Mouse (Mus musculus): ENCODE results near the gene Nradd. TPM values are rescaled to one million over a fixed set of nuclear protein-coding genes. Genes with fewer than 3 reads are reported as not detected.

Nradd gene
- total and polyA plus RNA-seq, 3 experiments: 0.58 to 1.1 TPM; not detected in 1

GRCm38 (mm10) chr9:110622621-110623219, 1.5 kb downstream of the Nradd start:
- H3K27ac ChIP-seq (ENCODE audit: control insufficient read depth, low read depth, low read length): no peak overlapping the region
- no peak for DNase-seq (ENCODE audit: low read depth, low spot score)
- no peak overlapping the region for H3K4me3 ChIP-seq (ENCODE audit: control insufficient read depth in 1 of 2, insufficient read depth in 1 of 2, low read depth in 2 of 2, low read length in 2 of 2)
- H3K36me3 ChIP-seq (ENCODE audit: control insufficient read depth in 1 of 2, insufficient read depth in 2 of 2, low read length in 2 of 2): peaks cover 0 to under 1% of the 10 kb centered on the region in 2 experiments; a peak in 1 of 4 replicates
- H3K9me3 ChIP-seq (replicated peaks; ENCODE audit: insufficient read depth, low read length): no peaks in the 10 kb centered on the region
- H3K27me3 ChIP-seq (ENCODE audit: control insufficient read depth in 1 of 2, insufficient read depth in 2 of 2, low read length in 2 of 2): no peaks in the 10 kb centered on the region
- TF ChIP-seq EP300 (IDR thresholded peaks at IDR 0.05; ENCODE audit: low read depth in 1 of 2, low read length in 2 of 2) (no peak), SIN3A (IDR thresholded peaks at IDR 0.05; ENCODE audit: low read length) (no peak), POLR2AphosphoS2 (IDR thresholded peaks at IDR 0.05; ENCODE audit: low read length) (no peak), ZNF384 (IDR thresholded peaks at IDR 0.05; ENCODE audit: low read depth, low read length) (no peak)
- no peaks in the 10 kb centered on the region for H3K79me2 ChIP-seq (ENCODE audit: control insufficient read depth, insufficient read depth, low read length, poor library complexity)
- no peaks in the 10 kb centered on the region for H3K4me1 ChIP-seq (ENCODE audit: control insufficient read depth in 1 of 2, insufficient read depth in 2 of 2, low read length in 2 of 2)
- no peak overlapping the region for H3K9ac ChIP-seq (ENCODE audit: control insufficient read depth, low read depth, low read length, poor library complexity, severe bottlenecking)

- Histone ChIP-seq H3K27ac (ENCODE audit: control insufficient read depth, low read depth, low read length) (no peak overlapping the region), H3K4me3 (ENCODE audit: control insufficient read depth in 1 of 2, insufficient read depth in 1 of 2, low read depth in 2 of 2, low read length in 2 of 2) (no peak overlapping the region), H3K79me2 (ENCODE audit: control insufficient read depth, insufficient read depth, low read length, poor library complexity) (no peaks in the 10 kb centered on the region), H3K27me3 (ENCODE audit: control insufficient read depth in 1 of 2, insufficient read depth in 2 of 2, low read length in 2 of 2) (no peaks in the 10 kb centered on the region), H3K4me1 (ENCODE audit: control insufficient read depth in 1 of 2, insufficient read depth in 2 of 2, low read length in 2 of 2) (0 out of 4 replicates have a peak, but pooled peaks cover 0 to 3% of the 10 kb centered on the region in 2 experiments), H3K36me3 (ENCODE audit: control insufficient read depth in 1 of 2, insufficient read depth in 2 of 2, low read length in 2 of 2) (peaks cover 0 to 8% of the 10 kb centered on the region in 2 experiments; a peak in 2 of 4 replicates), H3K9me3 (replicated peaks; ENCODE audit: insufficient read depth, low read length) (no peaks in the 10 kb centered on the region), H3K9ac (ENCODE audit: control insufficient read depth, low read depth, low read length, poor library complexity, severe bottlenecking) (no peak overlapping the region)
- no peak for DNase-seq (ENCODE audit: low read depth, low spot score)
- TF ChIP-seq ZKSCAN1 (IDR thresholded peaks at IDR 0.05; ENCODE audit: low read depth, low read length) (no peak), JUND (IDR thresholded peaks at IDR 0.05; ENCODE audit: low read depth, low read length) (no peak), TCF12 (IDR thresholded peaks at IDR 0.05; ENCODE audit: low read depth, low read length) (no peak), SMC3 (IDR thresholded peaks at IDR 0.05; ENCODE audit: low read depth, low read length) (no peak), MYB (IDR thresholded peaks at IDR 0.05; ENCODE audit: low read depth, low read length) (no peak), SIN3A (IDR thresholded peaks at IDR 0.05; ENCODE audit: low read length) (no peak), BHLHE40 (IDR thresholded peaks at IDR 0.05; ENCODE audit: borderline replicate concordance, low read depth, low read length) (no peak), MXI1 (IDR thresholded peaks at IDR 0.05; ENCODE audit: low read depth, low read length) (no peak), ZC3H11A (IDR thresholded peaks at IDR 0.05; ENCODE audit: low read depth, low read length) (no peak), MEF2A (IDR thresholded peaks at IDR 0.05; ENCODE audit: extremely low read depth, insufficient replicate concordance, low read depth, low read length, poor library complexity, severe bottlenecking) (no peak), USF2 (IDR thresholded peaks at IDR 0.05; ENCODE audit: borderline replicate concordance in 1 of 2, insufficient read depth in 1 of 2, low read depth in 1 of 2, low read length in 2 of 2) (no peak), E2F4 (IDR thresholded peaks at IDR 0.05; ENCODE audit: borderline replicate concordance, low read depth, low read length) (no peak), RAD21 (IDR thresholded peaks at IDR 0.05; ENCODE audit: low read depth, low read length) (no peak), MAFK (IDR thresholded peaks at IDR 0.05; ENCODE audit: borderline replicate concordance, low read depth, low read length) (no peak), UBTF (IDR thresholded peaks at IDR 0.05; ENCODE audit: borderline replicate concordance, insufficient read depth, low read depth, low read length) (no peak), POLR2AphosphoS5 (IDR thresholded peaks at IDR 0.05; ENCODE audit: borderline replicate concordance, low read depth, low read length) (no peak)
Measured at GRCm38 (mm10) chr9:110620685-110621084, 3.6 kb downstream of the Nradd start.
